Mouse (Mus musculus): ENCODE results near the gene Gtf2i. TPM values are rescaled to one million over a fixed set of nuclear protein-coding genes. Genes with fewer than 3 reads are reported as not detected.

Gtf2i gene
- polyA plus RNA-seq, 1 experiment from 2014 or later = 211 TPM

- ATAC-seq (ENCODE audit: insufficient number of reproducible peaks, low FRiP score, low TSS enrichment, low read depth) (no peak), DNase-seq (ENCODE audit: low spot score) (no peak)
- Histone ChIP-seq H3K9me3 (ENCODE audit: control insufficient read depth, low read length) (no peaks in the 10 kb centered on the region), H3K36me3 (ENCODE audit: control insufficient read depth, insufficient read depth, low read length) (peaks cover 80% of the 10 kb centered on the region), H3K27me3 (ENCODE audit: control insufficient read depth, insufficient read depth, low read length) (no peaks in the 10 kb centered on the region), H3K4me1 (ENCODE audit: control insufficient read depth, insufficient read depth, low read length) (no peaks in the 10 kb centered on the region), H3K9ac (ENCODE audit: low read length) (no peak overlapping the region), H3K4me3 (ENCODE audit: low read depth, low read length) (no peak overlapping the region), H3K4me2 (ENCODE audit: low read depth, severe bottlenecking) (no peak overlapping the region), H3K27ac (replicated peaks; ENCODE audit: low read depth, low read length) (no peak overlapping the region)
- 88% methylated on average over 5 of the region's 5 CpGs for WGBS
Observed at GRCm38 (mm10) chr5:134241831-134242230, 72.7 kb downstream of the Gtf2i start.

GRCm38 (mm10) chr5:134237936-134238760 is 76.4 kb downstream of the Gtf2i start:
- no peak overlapping the region for H3K4me2 ChIP-seq (ENCODE audit: low read depth, severe bottlenecking)
- no peak for ATAC-seq (ENCODE audit: insufficient number of reproducible peaks, low FRiP score, low TSS enrichment, low read depth)
- WGBS = 91% methylated on average over 28 of the region's 28 CpGs
- peaks cover 15% of the 10 kb centered on the region for H3K4me1 ChIP-seq (ENCODE audit: control insufficient read depth, insufficient read depth, low read length)
- H3K27me3 ChIP-seq (ENCODE audit: control insufficient read depth, insufficient read depth, low read length) = no peaks in the 10 kb centered on the region
- peaks cover 54% of the 10 kb centered on the region for H3K36me3 ChIP-seq (ENCODE audit: control insufficient read depth, insufficient read depth, low read length)
- H3K9me3 ChIP-seq (ENCODE audit: control insufficient read depth, low read length) = no peaks in the 10 kb centered on the region
- H3K27ac ChIP-seq (replicated peaks; ENCODE audit: low read depth, low read length) = no peak overlapping the region
- H3K9ac ChIP-seq (ENCODE audit: low read length) = no peak overlapping the region
- no peak overlapping the region for H3K4me3 ChIP-seq (ENCODE audit: low read depth, low read length)
- no peak for DNase-seq (ENCODE audit: low spot score)

- ATAC-seq (ENCODE audit: insufficient number of reproducible peaks, low FRiP score, low TSS enrichment, low read depth) = no peak
- Histone ChIP-seq H3K27me3 (ENCODE audit: control insufficient read depth, insufficient read depth, low read length) (no peaks in the 10 kb centered on the region), H3K4me3 (ENCODE audit: low read depth, low read length) (no peak overlapping the region), H3K27ac (replicated peaks; ENCODE audit: low read depth, low read length) (no peak overlapping the region), H3K4me2 (ENCODE audit: low read depth, severe bottlenecking) (no peak overlapping the region), H3K4me1 (ENCODE audit: control insufficient read depth, insufficient read depth, low read length) (peaks cover 17% of the 10 kb centered on the region), H3K36me3 (ENCODE audit: control insufficient read depth, insufficient read depth, low read length) (peaks cover 51% of the 10 kb centered on the region), H3K9ac (ENCODE audit: low read length) (no peak overlapping the region), H3K9me3 (ENCODE audit: control insufficient read depth, low read length) (no peaks in the 10 kb centered on the region)
- DNase-seq (ENCODE audit: low spot score) = no peak
- 95% methylated on average over 11 of the region's 11 CpGs for WGBS
Observed at GRCm38 (mm10) chr5:134237508-134237907, 77.1 kb downstream of the Gtf2i start.

DNA sequence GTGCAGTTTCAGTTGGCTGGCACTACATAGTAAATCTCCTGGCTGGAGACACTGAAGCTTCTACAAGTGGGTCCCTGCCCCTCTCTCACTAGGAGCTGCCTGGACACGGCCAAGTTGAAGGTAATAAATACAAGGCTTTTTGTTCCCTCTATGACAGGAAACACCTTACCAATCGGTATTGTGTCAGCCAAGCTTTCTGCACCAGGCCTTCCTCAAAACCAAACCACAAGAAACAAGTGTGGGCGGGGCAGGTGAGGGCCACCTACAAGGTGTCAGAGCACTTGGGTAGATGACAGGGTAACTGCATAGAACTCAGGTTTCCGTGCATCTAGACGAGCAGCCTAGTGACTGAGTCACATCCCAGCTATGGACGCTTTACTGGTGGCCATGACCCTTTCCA is 77.8 kb downstream of the Gtf2i start:
- no peak for DNase-seq (ENCODE audit: low spot score)
- H3K4me2 ChIP-seq (ENCODE audit: low read depth, severe bottlenecking) = no peak overlapping the region
- ATAC-seq (ENCODE audit: insufficient number of reproducible peaks, low FRiP score, low TSS enrichment, low read depth) = no peak
- peaks cover 45% of the 10 kb centered on the region for H3K36me3 ChIP-seq (ENCODE audit: control insufficient read depth, insufficient read depth, low read length)
- no peak overlapping the region for H3K4me3 ChIP-seq (ENCODE audit: low read depth, low read length)
- no peaks in the 10 kb centered on the region for H3K9me3 ChIP-seq (ENCODE audit: control insufficient read depth, low read length)
- no peaks in the 10 kb centered on the region for H3K27me3 ChIP-seq (ENCODE audit: control insufficient read depth, insufficient read depth, low read length)
- peaks cover 20% of the 10 kb centered on the region for H3K4me1 ChIP-seq (ENCODE audit: control insufficient read depth, insufficient read depth, low read length)
- H3K27ac ChIP-seq (replicated peaks; ENCODE audit: low read depth, low read length) = no peak overlapping the region
- H3K9ac ChIP-seq (ENCODE audit: low read length) = no peak overlapping the region
- 88% methylated on average over 6 of the region's 6 CpGs for WGBS

- H3K9ac ChIP-seq (ENCODE audit: low read length) = no peak overlapping the region
- H3K27me3 ChIP-seq (ENCODE audit: control insufficient read depth, insufficient read depth, low read length) = no peaks in the 10 kb centered on the region
- no peak overlapping the region for H3K4me2 ChIP-seq (ENCODE audit: low read depth, severe bottlenecking)
- no peak overlapping the region for H3K27ac ChIP-seq (replicated peaks; ENCODE audit: low read depth, low read length)
- peaks cover 40% of the 10 kb centered on the region for H3K36me3 ChIP-seq (ENCODE audit: control insufficient read depth, insufficient read depth, low read length)
- WGBS = 92% methylated on average over 3 of the region's 3 CpGs
- peaks cover 20% of the 10 kb centered on the region for H3K4me1 ChIP-seq (ENCODE audit: control insufficient read depth, insufficient read depth, low read length)
- H3K9me3 ChIP-seq (ENCODE audit: control insufficient read depth, low read length) = no peaks in the 10 kb centered on the region
- DNase-seq (ENCODE audit: low spot score) = no peak
- H3K4me3 ChIP-seq (ENCODE audit: low read depth, low read length) = no peak overlapping the region
- no peak for ATAC-seq (ENCODE audit: insufficient number of reproducible peaks, low FRiP score, low TSS enrichment, low read depth)
Observed at GRCm38 (mm10) chr5:134236241-134236640, 78.3 kb downstream of the Gtf2i start.

GRCm38 (mm10) chr5:134235111-134235510 is 79.4 kb downstream of the Gtf2i start:
- 34% methylated on average over 6 of the region's 6 CpGs for WGBS
- peaks cover 29% of the 10 kb centered on the region for H3K36me3 ChIP-seq (ENCODE audit: control insufficient read depth, insufficient read depth, low read length)
- no peak overlapping the region for H3K4me2 ChIP-seq (ENCODE audit: low read depth, severe bottlenecking)
- peaks cover 20% of the 10 kb centered on the region for H3K4me1 ChIP-seq (ENCODE audit: control insufficient read depth, insufficient read depth, low read length)
- peak overlapping the region; percentile 64 for H3K27ac ChIP-seq (replicated peaks; ENCODE audit: low read depth, low read length)
- DNase-seq (ENCODE audit: low spot score) (peak; percentile 49), ATAC-seq (ENCODE audit: insufficient number of reproducible peaks, low FRiP score, low TSS enrichment, low read depth) (no peak)
- H3K27me3 ChIP-seq (ENCODE audit: control insufficient read depth, insufficient read depth, low read length) = no peaks in the 10 kb centered on the region
- peak overlapping the region; percentile 18; the same call in 1 of the 2 replicates for H3K9ac ChIP-seq (ENCODE audit: low read length)
- H3K9me3 ChIP-seq (ENCODE audit: control insufficient read depth, low read length) = no peaks in the 10 kb centered on the region
- H3K4me3 ChIP-seq (ENCODE audit: low read depth, low read length) = no peak overlapping the region

DNA sequence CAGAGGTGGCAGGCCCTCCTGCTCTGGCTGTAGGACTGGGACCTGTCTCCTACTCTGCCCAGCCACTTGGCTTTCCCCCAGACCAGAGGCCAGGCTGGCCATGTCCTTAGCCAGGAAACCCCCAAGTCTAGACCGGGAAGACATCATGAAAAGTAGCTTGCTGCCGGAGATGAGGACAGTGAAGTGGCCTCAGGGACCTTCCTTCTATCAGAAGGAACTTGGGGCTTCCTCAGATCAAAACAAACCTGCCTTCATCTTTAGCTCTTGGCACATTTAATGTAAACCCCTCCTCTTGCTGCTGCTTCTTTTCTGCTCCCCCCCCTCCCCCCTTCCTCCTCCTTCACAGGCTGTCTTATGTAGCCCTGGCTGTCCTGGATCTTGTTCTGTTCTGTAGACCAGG is 80.4 kb downstream of the Gtf2i start:
- WGBS = 67% methylated on average over 2 of the region's 2 CpGs

DNA sequence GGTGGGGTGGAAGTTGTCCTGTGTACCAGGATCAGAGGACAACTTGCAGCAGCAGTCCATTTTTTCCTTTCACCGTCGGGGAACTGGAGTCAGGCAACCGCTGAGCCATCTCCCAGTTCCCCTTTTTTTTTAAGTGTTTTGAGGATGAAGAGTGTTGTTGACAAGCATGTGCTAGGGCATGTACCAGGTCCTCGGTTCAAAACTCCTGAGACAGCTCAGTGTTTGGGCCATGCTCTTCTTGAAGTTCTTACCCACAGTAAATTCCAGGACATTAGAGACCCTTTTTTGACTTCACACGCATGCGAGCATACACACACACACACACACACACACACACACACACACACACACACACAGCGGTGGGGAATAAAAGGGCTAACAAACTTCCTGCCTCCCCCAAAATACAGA is 81.3 kb downstream of the Gtf2i start:
- Histone ChIP-seq H3K4me2 (ENCODE audit: low read depth, severe bottlenecking) (no peak overlapping the region), H3K27ac (replicated peaks; ENCODE audit: low read depth, low read length) (no peak overlapping the region), H3K27me3 (ENCODE audit: control insufficient read depth, insufficient read depth, low read length) (no peaks in the 10 kb centered on the region), H3K4me3 (ENCODE audit: low read depth, low read length) (no peak overlapping the region), H3K4me1 (ENCODE audit: control insufficient read depth, insufficient read depth, low read length) (peaks cover 20% of the 10 kb centered on the region), H3K9me3 (ENCODE audit: control insufficient read depth, low read length) (no peaks in the 10 kb centered on the region), H3K9ac (ENCODE audit: low read length) (no peak overlapping the region), H3K36me3 (ENCODE audit: control insufficient read depth, insufficient read depth, low read length) (peaks cover 16% of the 10 kb centered on the region)
- 52% methylated on average over 7 of the region's 7 CpGs for WGBS
- no peak for ATAC-seq (ENCODE audit: insufficient number of reproducible peaks, low FRiP score, low TSS enrichment, low read depth)
- DNase-seq (ENCODE audit: low spot score) = no peak

More for the DNA sequence above, 80.4 kb downstream of the Gtf2i start:
- H3K9ac ChIP-seq (ENCODE audit: low read length) = no peak overlapping the region
- peaks cover 20% of the 10 kb centered on the region for H3K4me1 ChIP-seq (ENCODE audit: control insufficient read depth, insufficient read depth, low read length)
- H3K27me3 ChIP-seq (ENCODE audit: control insufficient read depth, insufficient read depth, low read length) = no peaks in the 10 kb centered on the region
- 0 out of 2 replicates have a peak overlapping the region, but pooled peaks have one; percentile 8 for H3K27ac ChIP-seq (replicated peaks; ENCODE audit: low read depth, low read length)
- H3K9me3 ChIP-seq (ENCODE audit: control insufficient read depth, low read length) = no peaks in the 10 kb centered on the region
- no peak overlapping the region for H3K4me2 ChIP-seq (ENCODE audit: low read depth, severe bottlenecking)
- no peak overlapping the region for H3K4me3 ChIP-seq (ENCODE audit: low read depth, low read length)
- H3K36me3 ChIP-seq (ENCODE audit: control insufficient read depth, insufficient read depth, low read length) = peaks cover 22% of the 10 kb centered on the region
- ATAC-seq (ENCODE audit: insufficient number of reproducible peaks, low FRiP score, low TSS enrichment, low read depth) (no peak), DNase-seq (ENCODE audit: low spot score) (no peak)

Data from limb, embryonic 11.5 days (tissue).